Mouse (Mus musculus) forebrain, embryonic 12.5 days (tissue): Measurements from ENCODE around the gene Akr1c6. TPM values are rescaled to one million over a fixed set of nuclear protein-coding genes. Genes with fewer than 3 reads are reported as not detected.

ENCODE experiments used
- ATAC-seq: fragments of 200-750 bp; cut with Nextera tagmentation; 2 replicates; pipeline ENCODE4 v1.8.0; 2017; ENCODE audit warnings: moderate TSS enrichment; ENCODE audit not compliant: low FRiP score
- H3K27ac ChIP-seq: fragments of 300-500 bp; sonication (generic); 2 replicates; pipeline ENCODE4 v1.5.1; 2016; ENCODE audit warnings: mild to moderate bottlenecking
- H3K27me3 ChIP-seq: fragments of 300-500 bp; sonication (generic); 2 replicates; pipeline ENCODE4 v1.6.1; 2016; ENCODE audit warnings: mild to moderate bottlenecking
- H3K36me3 ChIP-seq: fragments of 300-500 bp; sonication (generic); replicated peaks from 2 replicates; pipeline ENCODE4 v1.6.1; 2016; ENCODE audit warnings: mild to moderate bottlenecking
- H3K4me1 ChIP-seq: fragments of 300-500 bp; sonication (generic); 2 replicates; pipeline ENCODE4 v1.6.1; 2016
- H3K4me2 ChIP-seq: fragments of 300-500 bp; sonication (generic); 2 replicates; pipeline ENCODE4 v1.6.1; 2016; ENCODE audit warnings: mild to moderate bottlenecking, moderate library complexity
- H3K4me3 ChIP-seq: fragments of 300-500 bp; sonication (generic); replicated peaks from 2 replicates; pipeline ENCODE4 v1.5.1; 2016; ENCODE audit warnings: mild to moderate bottlenecking
- H3K9ac ChIP-seq: fragments of 300-500 bp; sonication (generic); 2 replicates; pipeline ENCODE4 v1.6.1; 2016; ENCODE audit warnings: mild to moderate bottlenecking
- H3K9me3 ChIP-seq: fragments of 300-500 bp; sonication (generic); 2 replicates; pipeline ENCODE4 v1.6.1; 2016
- WGBS: fragments of 180-500 bp; shearing (Covaris S2); methylation state at CpG from one replicate; pipeline ENCODE4 v1.1.7; 2016; 5-methylcytosine and 5-hydroxymethylcytosine counted together
- polyA plus RNA-seq: library from polyadenylated mRNA; unstranded; fragments of >200 nt; fragmentation: Nextera tagmentation; extraction: Ambion mirVana; gene quantifications from 2 replicates; pipeline ENCODE4 v1.2.1, GENCODE M21; 2016

The Akr1c6 gene
- polyA plus RNA-seq, 1 experiment from 2014 or later: not detected

GRCm38 (mm10) chr13:4467896-4468295 is 33.8 kb downstream of the Akr1c6 start:
- Histone ChIP-seq H3K9ac (no peak overlapping the region), H3K4me1 (no peaks in the 10 kb centered on the region), H3K27me3 (no peaks in the 10 kb centered on the region), H3K9me3 (no peaks in the 10 kb centered on the region), H3K4me2 (no peak overlapping the region), H3K36me3 (no peaks in the 10 kb centered on the region), H3K27ac (no peak overlapping the region), H3K4me3 (no peak overlapping the region)
- ATAC-seq: no peak
- 84% methylated on average over 1 of the region's 1 CpGs for WGBS

Other genes with a start within 250 kb of the Akr1c6 start
- gene Akr1c13, start 243.2 kb upstream of the Akr1c6 start, polyA plus RNA-seq: 0.91 and 1.5 TPM in 2 replicates
- gene Akr1c19, start 205.6 kb upstream of the Akr1c6 start, polyA plus RNA-seq: 0.54 and 0.56 TPM in 2 replicates
- gene Akr1c12, start 154.9 kb upstream of the Akr1c6 start, polyA plus RNA-seq: 0.15 and 0.17 TPM in 2 replicates
- gene Akr1c20, start 89.0 kb downstream of the Akr1c6 start, polyA plus RNA-seq: not detected in 2 replicates
- gene Akr1c21, start 139.8 kb downstream of the Akr1c6 start, polyA plus RNA-seq: not detected in 2 replicates
- 49.5 and 51.8 TPM in 2 replicates for gene Akr1e1, start 174.9 kb downstream of the Akr1c6 start, polyA plus RNA-seq